Mouse (Mus musculus) hindbrain, embryonic 11.5 days (tissue): ENCODE measurements at regions not wholly inside any gene's neighbourhood (a gene's known extent, or its start where the extent isn't known, plus 50 kb on each side); places are given as distances from the start of the nearest gene placed in this dataset.
A peak's percentile ranks its signal among the peaks of the same experiment; 100 is the strongest.

Source experiments
- ATAC-seq: fragments of 200-750 bp; cut with Nextera tagmentation; 2 replicates; pipeline ENCODE4 v1.8.0; 2017; ENCODE audit warnings: mild to moderate bottlenecking, moderate TSS enrichment, moderate library complexity; ENCODE audit not compliant: low FRiP score
- DNase-seq: peaks from one replicate; pipeline ENCODE4 v3.0.0-alpha.2; 2015; ENCODE audit warnings: low spot score
- H3K27ac ChIP-seq: fragments of 300-500 bp; sonication (generic); 2 replicates; pipeline ENCODE4 v1.5.1; 2014; ENCODE audit warnings: mild to moderate bottlenecking, low read depth, low read length
- H3K27me3 ChIP-seq: fragments of 300-500 bp; sonication (generic); 2 replicates; pipeline ENCODE4 v1.6.1; 2014; ENCODE audit warnings: mild to moderate bottlenecking, low read length, moderate library complexity, mixed read lengths; ENCODE audit not compliant: control insufficient read depth, insufficient read depth
- H3K36me3 ChIP-seq: fragments of 300-500 bp; sonication (generic); 2 replicates; pipeline ENCODE4 v1.6.1; 2014; ENCODE audit warnings: mild to moderate bottlenecking, low read length, moderate library complexity, mixed read lengths; ENCODE audit not compliant: control insufficient read depth, insufficient read depth
- H3K4me1 ChIP-seq: fragments of 300-500 bp; sonication (generic); replicated peaks from 2 replicates; pipeline ENCODE4 v1.6.1; 2014; ENCODE audit warnings: low read length, mixed read lengths; ENCODE audit not compliant: control insufficient read depth, insufficient read depth
- H3K4me2 ChIP-seq: fragments of 300-500 bp; sonication (generic); replicated peaks from 2 replicates; pipeline ENCODE4 v1.6.1; 2014; ENCODE audit warnings: mild to moderate bottlenecking, low read depth, low read length
- H3K4me3 ChIP-seq: fragments of 300-500 bp; sonication (generic); 2 replicates; pipeline ENCODE4 v1.5.1; 2014; ENCODE audit warnings: low read depth, low read length
- H3K9ac ChIP-seq: fragments of 300-500 bp; sonication (generic); 2 replicates; pipeline ENCODE4 v1.6.1; 2014; ENCODE audit warnings: low read depth, low read length
- H3K9me3 ChIP-seq: fragments of 300-500 bp; sonication (generic); 2 replicates; pipeline ENCODE4 v1.6.1; 2016; ENCODE audit warnings: low read length; ENCODE audit not compliant: control insufficient read depth
- WGBS: fragments of 180-500 bp; shearing (Covaris S2); extraction: QIAGEN DNeasy Blood & Tissue Kit; methylation state at CpG from one replicate; pipeline ENCODE4 v1.1.7; 2014; 5-methylcytosine and 5-hydroxymethylcytosine counted together

DNA sequence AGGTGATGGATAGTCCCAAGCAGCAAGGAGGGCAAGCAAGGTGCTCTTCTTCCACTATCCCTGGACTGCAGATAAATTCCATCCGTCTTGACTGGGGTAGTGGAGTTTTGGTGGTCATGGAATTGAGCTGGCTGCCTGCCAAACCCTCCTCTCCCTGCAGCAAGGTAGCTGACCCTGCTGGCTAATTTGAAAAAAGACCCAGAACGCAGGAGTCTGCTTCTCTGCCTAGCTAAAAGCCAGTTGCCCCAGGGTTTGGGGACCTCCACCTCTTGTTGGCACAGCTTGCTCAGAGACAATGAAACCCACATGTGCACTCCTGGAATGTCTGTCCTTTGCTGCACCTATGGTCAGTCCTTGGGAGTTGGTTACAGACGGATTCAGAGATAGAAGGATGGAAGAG lies 233.6 kb upstream of the Gjb5 start:
- ATAC-seq (no peak), DNase-seq (no peak)
- 68% methylated on average over 3 of the region's 3 CpGs for WGBS
- no peaks in the 10 kb centered on the region for H3K4me1 ChIP-seq
- no peak overlapping the region for H3K27ac ChIP-seq
- H3K4me3 ChIP-seq, result no peak overlapping the region
- H3K9me3 ChIP-seq, result no peaks in the 10 kb centered on the region
- H3K27me3 ChIP-seq, result no peaks in the 10 kb centered on the region
- no peaks in the 10 kb centered on the region for H3K36me3 ChIP-seq
- H3K4me2 ChIP-seq, result no peak overlapping the region
- H3K9ac ChIP-seq, result no peak overlapping the region

DNA sequence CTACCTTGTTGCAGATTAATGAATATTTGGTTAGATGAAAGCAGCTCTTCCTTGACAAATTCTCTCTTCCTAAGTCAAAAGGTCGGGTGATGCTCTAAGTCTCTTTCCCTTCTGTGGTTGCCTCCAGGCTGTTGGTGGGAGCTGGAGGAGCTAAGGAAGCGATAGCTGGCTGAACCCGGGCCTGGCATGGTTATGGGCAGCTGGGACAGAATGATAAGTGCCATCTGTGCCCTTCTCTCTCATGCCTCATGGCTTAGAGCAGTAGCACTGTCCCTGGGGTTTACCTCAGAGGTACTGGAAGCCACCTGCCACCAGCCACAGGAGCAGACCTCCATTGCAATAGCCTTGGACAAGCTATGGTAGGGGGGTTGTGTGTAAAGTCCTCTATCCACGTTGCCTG lies 228.8 kb upstream of the Gjb5 start:
- Histone ChIP-seq H3K9me3 (no peaks in the 10 kb centered on the region), H3K27ac (no peak overlapping the region), H3K4me2 (no peak overlapping the region), H3K27me3 (no peaks in the 10 kb centered on the region), H3K9ac (no peak overlapping the region), H3K36me3 (no peaks in the 10 kb centered on the region), H3K4me3 (no peak overlapping the region), H3K4me1 (no peaks in the 10 kb centered on the region)
- DNase-seq, result no peak
- 82% methylated on average over 4 of the region's 4 CpGs for WGBS
- no peak for ATAC-seq

DNA sequence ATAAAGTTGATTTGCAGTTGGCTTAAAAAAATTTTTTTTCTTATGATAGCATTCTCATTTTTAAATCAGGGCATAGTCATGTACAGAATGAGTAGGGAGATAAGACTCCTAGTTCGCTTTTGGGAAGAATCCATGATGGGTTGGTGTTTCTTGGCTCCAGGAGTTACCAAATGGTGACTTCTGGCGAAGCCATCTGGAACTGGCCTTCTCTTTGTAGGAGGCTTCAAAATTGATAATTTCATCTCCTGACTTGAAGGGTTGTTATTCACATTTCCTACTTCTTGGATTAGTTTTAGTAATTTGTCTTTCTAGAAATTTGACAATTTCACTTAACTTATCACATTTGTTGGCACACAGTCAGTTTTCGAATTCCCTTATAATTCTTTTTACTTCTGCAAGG lies 218.5 kb upstream of the Gjb5 start:
- Histone ChIP-seq H3K9me3 (no peaks in the 10 kb centered on the region), H3K4me3 (no peak overlapping the region), H3K4me2 (no peak overlapping the region), H3K4me1 (no peaks in the 10 kb centered on the region), H3K27me3 (no peaks in the 10 kb centered on the region), H3K27ac (no peak overlapping the region), H3K9ac (no peak overlapping the region), H3K36me3 (no peaks in the 10 kb centered on the region)
- DNase-seq (no peak), ATAC-seq (no peak)
- WGBS, result 91% methylated on average over 3 of the region's 3 CpGs

DNA sequence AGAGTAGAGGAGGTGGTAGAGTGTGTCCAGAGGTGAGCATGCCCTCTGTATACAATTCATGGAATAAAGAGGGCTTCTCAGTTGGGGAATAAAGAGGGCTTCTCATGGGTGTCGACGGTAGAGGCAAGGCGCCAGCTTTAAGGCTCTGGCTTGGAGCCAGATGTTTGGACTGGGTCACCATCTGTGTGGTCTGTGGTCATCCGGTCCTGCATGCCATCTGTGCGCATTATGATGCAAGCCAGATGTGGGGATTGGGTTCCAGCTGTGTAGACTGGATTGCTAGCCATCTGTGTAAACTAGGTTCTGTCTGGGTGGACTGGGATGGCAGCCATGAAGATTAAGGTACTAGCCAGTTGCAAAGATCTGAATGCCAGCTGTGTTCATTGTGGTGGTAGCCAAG lies 204.6 kb upstream of the Gjb5 start:
- Histone ChIP-seq H3K4me3 (no peak overlapping the region), H3K4me1 (no peaks in the 10 kb centered on the region), H3K27me3 (no peaks in the 10 kb centered on the region), H3K4me2 (no peak overlapping the region), H3K27ac (no peak overlapping the region), H3K9me3 (no peaks in the 10 kb centered on the region), H3K9ac (no peak overlapping the region), H3K36me3 (no peaks in the 10 kb centered on the region)
- ATAC-seq, result no peak
- 85% methylated on average over 5 of the region's 5 CpGs for WGBS
- peak; percentile 6 for DNase-seq

DNA sequence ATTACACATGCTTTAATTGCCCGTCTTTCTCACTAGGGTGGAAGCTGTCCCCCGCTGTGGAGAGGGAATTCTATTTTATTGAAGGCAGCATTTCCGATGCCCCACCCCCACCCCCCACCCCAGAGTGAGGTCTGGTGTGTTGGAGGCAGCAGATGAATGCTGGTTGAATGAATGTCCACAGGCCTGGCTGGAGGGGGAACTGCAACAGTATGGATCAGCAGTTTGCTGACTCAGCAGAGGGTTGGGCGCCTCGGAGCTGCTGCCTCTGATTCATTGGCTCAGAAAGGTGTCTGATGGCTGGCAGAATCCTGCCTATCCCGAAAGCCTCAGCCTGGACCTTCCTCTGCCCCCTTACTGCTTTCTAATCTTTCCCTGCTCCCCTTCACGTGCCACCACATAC lies 200.6 kb upstream of the Gjb5 start:
- ATAC-seq, result no peak
- WGBS, result 66% methylated on average over 7 of the region's 7 CpGs

DNA sequence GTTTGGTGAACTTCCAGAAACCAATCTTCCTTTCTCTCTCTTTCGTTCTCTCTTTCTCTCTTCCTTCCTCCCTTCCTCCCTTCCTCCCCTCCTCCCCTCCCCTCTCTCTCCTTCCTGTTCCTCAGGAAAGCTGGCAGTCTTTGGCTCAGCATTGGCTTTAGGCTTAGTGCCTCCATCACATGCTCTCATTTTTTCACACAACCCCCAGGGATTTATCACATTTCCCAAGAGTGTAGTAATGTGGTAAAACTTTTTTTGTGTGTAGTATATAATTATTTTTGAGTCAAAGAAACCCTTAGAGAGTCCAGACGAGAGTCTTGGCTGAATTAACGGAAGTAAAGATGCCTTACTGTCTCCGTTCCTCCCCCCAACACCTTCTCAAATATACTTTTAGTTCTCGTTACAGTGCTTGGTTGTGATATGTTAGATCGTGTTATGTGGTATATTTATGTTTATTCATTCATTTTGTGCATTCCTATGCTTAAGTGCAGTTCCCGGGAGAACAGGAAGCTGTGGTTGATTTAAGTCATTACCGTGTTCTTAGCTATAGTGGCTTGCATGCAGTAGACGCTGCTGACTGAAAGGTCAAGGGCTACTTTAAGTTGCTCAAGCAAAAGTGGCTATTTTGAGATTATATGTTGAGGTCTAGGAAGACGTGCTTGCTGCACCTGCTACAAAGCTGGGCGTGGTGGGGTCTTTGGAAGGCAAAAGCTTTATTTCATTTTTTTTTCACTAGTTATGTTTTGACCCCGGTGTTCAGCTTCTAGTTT lies 194.7 kb upstream of the Gjb5 start:
- no peaks in the 10 kb centered on the region for H3K36me3 ChIP-seq
- H3K4me1 ChIP-seq, result no peaks in the 10 kb centered on the region
- 88% methylated on average over 12 of the region's 12 CpGs for WGBS
- H3K4me2 ChIP-seq, result no peak overlapping the region
- no peak overlapping the region for H3K27ac ChIP-seq
- no peak overlapping the region for H3K9ac ChIP-seq
- no peaks in the 10 kb centered on the region for H3K9me3 ChIP-seq
- H3K4me3 ChIP-seq, result no peak overlapping the region
- no peak for ATAC-seq
- H3K27me3 ChIP-seq, result no peaks in the 10 kb centered on the region
- no peak for DNase-seq

More for the DNA sequence above, 200.6 kb upstream of the Gjb5 start:
- no peaks in the 10 kb centered on the region for H3K9me3 ChIP-seq
- no peak overlapping the region for H3K27ac ChIP-seq
- no peak overlapping the region for H3K4me3 ChIP-seq
- no peak for DNase-seq
- H3K4me2 ChIP-seq, result no peak overlapping the region
- no peaks in the 10 kb centered on the region for H3K27me3 ChIP-seq
- H3K9ac ChIP-seq, result no peak overlapping the region
- H3K4me1 ChIP-seq, result no peaks in the 10 kb centered on the region
- H3K36me3 ChIP-seq, result no peaks in the 10 kb centered on the region

DNA sequence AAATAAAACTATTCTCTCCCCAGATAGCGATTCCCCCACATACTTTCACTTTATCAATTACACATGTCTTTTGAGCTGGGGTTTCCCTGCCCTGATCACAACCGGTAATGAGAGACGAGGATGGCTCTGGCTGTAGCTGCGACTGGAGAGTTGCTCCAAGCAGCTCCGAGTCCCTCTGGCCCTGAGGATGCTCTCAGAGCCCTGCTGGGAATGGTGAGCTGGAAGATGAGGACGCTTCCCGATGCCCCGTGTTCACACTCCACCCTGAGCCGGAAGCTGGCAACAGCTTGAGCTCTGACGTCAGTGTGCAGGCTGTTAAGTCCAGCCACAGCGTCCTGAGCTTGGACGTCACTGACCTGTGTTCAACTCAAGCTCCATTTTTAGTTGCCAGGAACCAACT lies 191.6 kb upstream of the Gjb5 start:
- Histone ChIP-seq H3K27me3 (no peaks in the 10 kb centered on the region), H3K36me3 (no peaks in the 10 kb centered on the region), H3K27ac (no peak overlapping the region), H3K4me3 (no peak overlapping the region), H3K9me3 (no peaks in the 10 kb centered on the region), H3K4me1 (no peaks in the 10 kb centered on the region), H3K9ac (no peak overlapping the region), H3K4me2 (no peak overlapping the region)
- 49% methylated on average over 12 of the region's 12 CpGs for WGBS
- ATAC-seq (no peak), DNase-seq (peak; percentile 23)

DNA sequence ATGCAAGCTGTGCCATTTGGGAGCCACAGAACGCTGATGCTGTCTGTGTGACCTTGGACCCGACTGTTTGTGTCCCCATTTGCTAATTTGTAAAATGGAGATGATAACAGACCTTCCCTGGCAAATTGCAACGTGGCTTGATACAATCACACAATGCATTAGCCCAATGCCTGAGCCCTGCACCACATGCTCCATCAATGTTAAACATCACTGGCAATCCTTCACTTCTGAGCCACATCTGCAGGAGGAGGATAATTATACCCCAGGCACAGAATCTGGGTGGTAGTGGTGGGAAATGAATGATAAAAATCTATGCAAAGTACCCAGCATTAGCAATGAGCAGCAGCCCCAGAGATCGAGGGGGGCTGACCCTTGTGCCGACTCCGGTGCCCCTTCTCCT lies 191.0 kb upstream of the Gjb5 start:
- H3K27ac ChIP-seq, result no peak overlapping the region
- H3K4me2 ChIP-seq, result 0 out of 2 replicates have a peak overlapping the region, but pooled peaks have one; percentile 0
- DNase-seq (peak; percentile 31), ATAC-seq (0 out of 2 replicates have a peak, but pooled peaks have one; percentile 22)
- no peak overlapping the region for H3K9ac ChIP-seq
- no peaks in the 10 kb centered on the region for H3K36me3 ChIP-seq
- H3K4me3 ChIP-seq, result no peak overlapping the region
- no peaks in the 10 kb centered on the region for H3K27me3 ChIP-seq
- H3K9me3 ChIP-seq, result no peaks in the 10 kb centered on the region
- no peaks in the 10 kb centered on the region for H3K4me1 ChIP-seq
- 58% methylated on average over 6 of the region's 6 CpGs for WGBS

DNA sequence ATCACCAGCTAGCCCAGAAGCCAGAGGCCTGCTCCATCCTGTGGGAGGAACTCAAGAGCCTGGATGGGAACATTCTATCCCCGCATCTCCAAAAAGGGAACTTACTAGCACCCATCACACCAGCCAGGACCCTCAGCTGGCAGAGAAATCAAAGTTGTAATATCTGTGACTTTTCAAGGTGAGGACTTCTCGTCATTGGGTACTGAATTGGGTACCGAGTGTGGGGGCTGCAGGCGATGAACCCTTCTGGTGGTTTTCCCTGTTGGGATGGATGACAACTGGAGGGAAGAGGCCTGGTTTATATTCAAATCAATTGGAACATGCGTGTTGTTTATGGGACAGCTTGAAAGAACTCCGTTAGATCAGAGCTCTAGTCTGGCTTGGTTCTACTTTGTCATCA lies 187.1 kb upstream of the Gjb5 start:
- Histone ChIP-seq H3K4me2 (no peak overlapping the region), H3K4me1 (no peaks in the 10 kb centered on the region), H3K9ac (no peak overlapping the region), H3K36me3 (no peaks in the 10 kb centered on the region), H3K27ac (no peak overlapping the region), H3K4me3 (no peak overlapping the region), H3K9me3 (no peaks in the 10 kb centered on the region), H3K27me3 (no peaks in the 10 kb centered on the region)
- ATAC-seq (no peak), DNase-seq (no peak)
- 94% methylated on average over 6 of the region's 6 CpGs for WGBS
